Mouse (Mus musculus) E14TG2a.4 (cell line): ENCODE results near the gene Capn11.

Experiments
- CTCF ChIP-seq: conservative IDR thresholded peaks from 2 replicates; pipeline ENCODE4 v1.5.1; 2014; ENCODE audit warnings: low read length
- POU5F1 ChIP-seq: IDR thresholded peaks from 2 replicates; pipeline ENCODE4 v1.6.1; 2014; ENCODE audit warnings: low read length, borderline replicate concordance

- no peak for TF ChIP-seq POU5F1
- no peak for TF ChIP-seq CTCF
Observed at GRCm38 (mm10) chr17:45693812-45694565, 34.9 kb upstream of the Capn11 start.
